Mouse (Mus musculus): Measurements from ENCODE around the gene Fgg.

The Fgg gene

DNA sequence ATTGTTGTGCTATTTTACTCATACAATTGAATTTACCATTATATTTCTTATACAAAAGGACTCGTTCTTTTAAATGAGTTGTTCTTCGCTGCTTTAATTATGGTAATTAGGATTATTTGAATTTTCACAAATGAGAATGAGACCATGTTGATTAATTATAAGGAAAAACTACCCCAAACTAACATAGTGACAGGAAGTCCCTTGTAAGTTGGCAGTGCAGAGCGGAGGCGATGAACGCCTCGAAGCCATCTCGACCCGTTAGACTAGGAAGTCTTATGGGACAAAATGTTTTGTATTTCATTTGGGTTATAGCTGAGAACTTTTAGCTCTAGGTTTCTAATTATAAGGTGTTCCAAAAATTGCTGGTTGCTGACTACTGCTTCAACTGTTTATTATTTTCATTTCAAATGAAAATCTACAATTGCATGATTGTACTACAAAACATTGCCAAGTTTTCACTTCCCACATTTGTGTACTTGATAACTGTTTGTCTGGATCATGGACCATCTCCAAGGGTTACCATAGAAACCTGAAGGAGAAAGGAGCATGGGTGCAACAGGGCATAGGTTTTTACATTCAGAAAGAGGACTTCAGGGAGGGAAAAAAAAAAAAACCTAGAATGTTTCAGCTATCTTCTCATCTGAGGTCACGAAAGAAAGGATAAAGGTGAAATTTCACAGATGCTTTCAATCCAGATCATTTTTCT lies 20.2 kb downstream of the Fgg start:
- DNase-seq (ENCODE audit: low spot score), result no peak

DNA sequence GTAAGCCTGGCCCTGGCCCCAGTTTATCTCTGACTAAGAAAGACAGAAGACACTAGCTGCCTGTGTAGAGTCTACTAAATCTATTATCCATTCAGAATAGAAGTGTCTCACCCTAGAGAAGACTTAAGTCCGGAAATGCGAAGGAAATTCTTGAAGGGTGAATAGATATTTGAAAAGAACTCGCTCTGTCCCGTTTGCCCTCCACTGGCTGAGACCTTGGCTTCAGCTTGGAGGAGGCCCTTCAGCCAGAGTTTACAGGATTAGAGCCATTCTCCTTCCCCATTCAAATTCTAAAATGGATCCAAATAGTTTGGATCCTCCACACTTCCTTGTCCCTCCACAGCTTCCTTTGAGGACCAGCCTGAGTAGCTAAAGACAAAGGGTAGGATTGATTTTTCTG lies 22.8 kb downstream of the Fgg start:
- DNase-seq (ENCODE audit: low spot score), result no peak

GRCm38 (mm10) chr3:83032746-83033308 lies 25.3 kb downstream of the Fgg start:
- DNase-seq (ENCODE audit: low spot score), result no peak

DNA sequence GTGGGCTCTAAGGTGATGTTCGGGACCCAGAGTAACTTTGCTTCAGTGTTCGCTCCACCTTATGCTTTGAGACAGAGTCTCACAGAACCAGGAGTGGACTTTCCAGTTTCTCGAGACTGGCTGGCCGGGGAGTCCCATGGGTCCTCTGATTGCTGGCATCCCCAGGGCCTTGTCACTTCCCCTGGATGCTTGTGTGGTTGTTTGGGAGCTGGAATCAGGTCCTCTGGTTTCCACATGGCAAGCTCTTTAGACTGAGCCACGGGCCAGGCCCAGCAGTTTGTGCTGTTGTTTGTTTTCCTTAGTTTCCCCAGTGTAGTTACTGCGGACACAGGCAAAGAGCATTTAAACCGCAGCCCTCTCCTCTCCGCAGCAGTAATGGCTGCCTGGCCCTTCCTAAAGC lies 26.3 kb downstream of the Fgg start:
- DNase-seq (ENCODE audit: low spot score), result no peak

DNA sequence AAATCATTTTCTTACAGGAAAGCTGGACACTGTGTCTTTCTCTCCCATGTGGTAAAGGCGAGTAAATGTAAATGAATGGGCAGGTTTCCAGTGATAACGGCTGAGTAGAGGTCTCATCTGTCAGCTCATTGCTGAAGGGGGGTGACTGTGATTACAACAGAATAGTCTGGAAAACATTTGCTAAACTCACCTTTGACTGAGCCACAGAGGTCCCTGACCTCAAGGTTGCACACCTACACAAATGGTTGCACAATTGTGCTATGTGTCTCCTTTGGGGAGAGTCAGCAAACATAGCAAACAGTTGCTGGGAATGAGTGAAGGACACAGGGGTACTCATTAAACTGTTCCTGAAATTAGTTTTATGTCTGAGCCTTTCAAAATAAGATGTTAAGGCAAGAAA lies 31.3 kb downstream of the Fgg start:
- DNase-seq (ENCODE audit: low spot score), result no peak

- DNase-seq (ENCODE audit: low spot score), result no peak
These were observed 32.1 kb downstream of the Fgg start for GRCm38 (mm10) chr3:83039666-83040065.

DNA sequence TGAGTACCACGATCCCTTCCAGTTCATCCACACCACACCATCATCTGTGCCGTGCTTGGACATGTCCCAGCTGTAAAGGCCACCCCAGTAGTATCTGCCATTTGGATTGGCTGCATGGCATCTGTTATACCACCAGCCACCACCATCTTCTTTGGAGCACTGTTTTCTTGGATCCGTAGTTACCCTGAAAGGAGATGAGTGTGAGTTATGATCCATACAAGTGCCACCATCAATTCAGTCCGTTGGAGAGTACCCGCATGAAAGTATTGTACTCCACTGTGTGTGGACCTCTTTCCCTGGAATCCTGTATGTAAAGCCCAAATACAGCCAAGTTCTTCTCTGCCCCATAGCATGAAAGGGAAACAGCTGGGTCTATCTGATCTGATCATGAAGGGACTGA lies 34.9 kb downstream of the Fgg start:
- DNase-seq (ENCODE audit: low spot score), result no peak

GRCm38 (mm10) chr3:83046649-83047048 lies 39.1 kb downstream of the Fgg start:
- DNase-seq (ENCODE audit: low spot score), result no peak

- no peak for DNase-seq (ENCODE audit: low spot score)
These were observed 42.2 kb downstream of the Fgg start, which contains the start of gene Fgb for GRCm38 (mm10) chr3:83049680-83050079. Fgb (minus strand) TSS chr3:83049863.

GRCm38 (mm10) chr3:83050661-83051060 lies 43.1 kb downstream of the Fgg start:
- DNase-seq (ENCODE audit: low spot score), result no peak

- DNase-seq (ENCODE audit: low spot score), result no peak
These were observed 44.6 kb downstream of the Fgg start for GRCm38 (mm10) chr3:83052102-83052501.

GRCm38 (mm10) chr3:83053126-83053525 lies 45.6 kb downstream of the Fgg start:
- DNase-seq (ENCODE audit: low spot score), result no peak

DNA sequence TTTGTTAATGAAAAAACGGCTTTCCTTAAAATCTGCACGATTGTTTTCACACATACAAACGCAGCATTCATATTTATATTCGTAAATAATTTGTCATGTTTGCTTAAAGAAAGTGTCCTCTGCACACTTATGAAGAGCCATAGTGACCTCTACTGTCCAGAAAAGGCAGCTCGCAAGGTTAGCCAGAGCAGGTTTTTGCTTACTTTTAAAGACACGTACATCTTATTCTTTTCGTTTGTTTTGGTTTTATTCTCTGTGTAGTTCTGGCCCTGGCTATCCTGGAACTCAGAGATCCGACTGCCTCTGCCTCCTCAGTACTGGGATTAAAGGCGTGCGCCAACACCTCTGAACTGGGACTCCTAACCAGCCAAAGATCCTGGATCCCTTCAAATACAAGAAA lies 46.2 kb downstream of the Fgg start:
- DNase-seq (ENCODE audit: low spot score), result peak; percentile 6

DNA sequence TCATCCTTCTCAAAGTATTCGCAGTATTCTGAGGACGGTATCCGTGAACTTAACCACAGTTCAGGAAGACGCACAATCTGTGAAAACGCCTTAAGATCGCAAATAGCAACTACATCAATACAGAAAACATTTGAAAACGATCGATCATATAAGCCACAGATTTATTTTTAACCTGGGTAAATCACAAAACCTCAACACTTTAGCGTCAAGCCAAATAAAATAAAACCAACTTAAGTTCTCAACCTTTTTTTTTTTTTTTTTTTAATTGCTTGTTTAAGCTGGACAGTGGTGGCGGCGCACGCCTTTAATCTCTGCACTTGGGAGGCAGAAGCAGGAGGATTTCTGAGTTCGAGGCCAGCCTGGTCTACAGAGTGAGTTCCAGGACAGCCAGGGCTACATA lies 47.2 kb downstream of the Fgg start:
- DNase-seq (ENCODE audit: low spot score), result no peak

GRCm38 (mm10) chr3:83055281-83056038 lies 47.9 kb downstream of the Fgg start, which contains the start of gene Plrg1:
Plrg1 (plus strand) TSS chr3:83055522.
- peak; percentile 99 for DNase-seq (ENCODE audit: low spot score)

GRCm38 (mm10) chr3:83057046-83057445 lies 49.5 kb downstream of the Fgg start:
- no peak for DNase-seq (ENCODE audit: low spot score)
